Mouse (Mus musculus) embryonic fibroblast, embryonic 13.5 days (primary cell): Measurements from ENCODE around the gene Rpusd4. TPM values are rescaled to one million over a fixed set of nuclear protein-coding genes. Genes with fewer than 3 reads are reported as not detected.

ENCODE experiments used
- H3K27ac ChIP-seq: 2 replicates; pipeline ENCODE4 v1.5.1; 2012; ENCODE audit warnings: low read length, control low read depth, inconsistent platforms; ENCODE audit not compliant: insufficient read depth
- H3K4me1 ChIP-seq: 2 replicates; pipeline ENCODE4 v1.6.1; 2011; ENCODE audit warnings: low read length; ENCODE audit not compliant: control insufficient read depth, insufficient read depth
- H3K4me3 ChIP-seq: 2 replicates; pipeline ENCODE4 v1.5.1; 2011; ENCODE audit warnings: mild to moderate bottlenecking, control low read depth, low read length; ENCODE audit not compliant: insufficient read depth
- CTCF ChIP-seq: IDR thresholded peaks from 2 replicates; pipeline ENCODE4 v1.5.1; 2011; ENCODE audit warnings: mild to moderate bottlenecking, control low read depth, low read length, moderate library complexity, borderline replicate concordance; ENCODE audit not compliant: insufficient read depth
- POLR2A ChIP-seq: IDR thresholded peaks from 2 replicates; pipeline ENCODE4 v1.6.1; 2011; ENCODE audit warnings: low read depth, mild to moderate bottlenecking, control low read depth, low read length, moderate library complexity
- polyA plus RNA-seq: library from polyadenylated mRNA; stranded (reverse); fragments of >200 nt; gene quantifications from 2 replicates; pipeline ENCODE4 v1.2.4, GENCODE M21; 2011; ENCODE audit warnings: low read depth; ENCODE audit not compliant: missing spikeins, insufficient read length

The Rpusd4 gene
- 9.7 and 11.0 TPM in 2 replicates for polyA plus RNA-seq

DNA sequence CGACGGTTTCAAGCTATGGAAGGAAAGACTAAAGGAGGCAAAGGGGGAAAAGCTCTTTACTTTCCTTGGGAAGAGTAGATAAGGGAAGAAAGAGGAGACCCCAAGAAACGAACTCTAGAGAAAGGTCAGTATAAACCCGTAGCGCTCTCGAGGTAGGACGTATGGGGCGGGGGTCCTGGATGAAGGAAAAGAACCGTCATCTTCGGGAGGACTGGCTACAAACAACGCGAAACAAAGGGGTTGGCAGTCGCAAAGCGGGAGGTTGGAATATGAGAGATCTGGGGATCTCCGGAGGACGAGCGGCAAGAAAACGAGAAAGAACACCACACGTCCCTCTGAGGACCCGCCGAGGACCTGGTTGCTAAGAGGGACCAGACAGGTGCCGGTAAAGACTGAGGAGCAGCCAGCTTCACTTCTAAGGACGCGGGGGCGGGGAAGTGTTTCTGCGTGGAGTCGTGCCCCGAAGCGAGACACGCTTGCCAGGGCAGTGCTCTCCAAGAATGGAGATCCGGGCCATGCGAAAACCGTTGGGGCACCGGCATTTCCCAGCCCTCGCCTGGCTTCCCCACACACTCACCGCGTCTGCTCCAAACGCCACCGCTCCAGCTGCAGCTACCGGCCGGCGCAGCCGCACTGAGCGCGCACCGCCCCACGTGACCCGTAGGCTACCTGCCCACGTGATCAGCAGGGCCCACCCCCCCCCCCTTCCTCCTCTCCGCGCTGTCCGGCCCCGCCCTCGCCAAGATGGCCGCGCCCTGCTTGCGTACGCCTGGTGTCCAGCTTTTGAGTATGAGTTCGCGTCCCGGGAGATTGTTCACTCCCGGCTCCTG, at the start of gene Rpusd4, which contains the start of gene Fam118b:
TSS of gene Rpusd4 (plus strand) at position 720 of the 830 bp plus-strand sequence.
TSS of gene Fam118b (minus strand) at position 660 of the 830 bp plus-strand sequence.
- no peak for TF ChIP-seq CTCF
- peak; percentile 99 for TF ChIP-seq POLR2A
- Histone ChIP-seq H3K4me1 (peaks cover 2% of the 10 kb centered on the region; the same call in 1 of the 2 replicates), H3K27ac (no peak within 1 kb of the TSS; the same call in 1 of the 2 replicates), H3K4me3 (peak within 1 kb of the TSS; percentile 88)

DNA sequence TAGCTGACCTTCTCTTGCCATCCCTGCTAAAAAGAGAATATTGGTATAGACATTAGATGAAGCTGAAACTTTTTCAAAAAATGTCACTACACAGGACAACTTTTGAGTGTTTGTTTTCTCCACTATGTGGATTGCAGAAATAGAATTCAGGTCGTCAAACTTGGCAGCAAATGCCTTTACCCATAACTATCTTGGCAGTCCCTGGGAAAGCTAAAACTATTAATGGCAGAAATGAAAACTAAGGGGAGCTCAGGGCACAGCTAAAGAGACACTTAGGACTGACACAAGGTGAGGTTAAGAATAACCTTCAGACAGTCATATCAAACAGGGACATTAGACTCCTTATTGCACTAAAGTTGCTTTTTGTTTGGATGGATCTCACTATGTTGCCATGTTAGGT, 49.7 kb upstream of the Rpusd4 start:
- TF ChIP-seq CTCF (no peak), POLR2A (no peak)
- Histone ChIP-seq H3K27ac (no peak overlapping the region), H3K4me3 (no peak overlapping the region), H3K4me1 (no peaks in the 10 kb centered on the region)

DNA sequence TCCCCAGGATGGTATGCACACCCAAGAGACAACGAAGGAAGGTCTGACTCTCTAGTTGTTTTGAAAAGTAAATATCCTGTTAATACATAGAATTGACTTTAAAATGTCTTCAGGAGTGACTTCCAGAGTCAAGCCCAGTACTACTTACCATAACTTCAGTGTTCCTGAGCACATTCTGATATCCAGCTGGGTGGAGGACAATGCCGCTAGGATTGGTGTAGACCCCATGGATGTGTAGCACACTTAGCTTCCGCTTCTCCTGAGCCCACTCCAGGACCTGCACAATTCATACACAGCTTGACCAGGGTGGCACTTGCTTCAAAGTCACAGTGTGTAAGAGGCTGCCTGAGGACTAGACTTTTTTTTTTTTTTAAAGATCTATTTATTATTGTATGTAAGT, 44.2 kb upstream of the Rpusd4 start:
- peak overlapping the region; percentile 20; the same call in 1 of the 2 replicates for H3K27ac ChIP-seq
- H3K4me3 ChIP-seq = no peak overlapping the region
- H3K4me1 ChIP-seq = peaks cover 3% of the 10 kb centered on the region; the same call in 1 of the 2 replicates
- TF ChIP-seq POLR2A (no peak), CTCF (no peak)

DNA sequence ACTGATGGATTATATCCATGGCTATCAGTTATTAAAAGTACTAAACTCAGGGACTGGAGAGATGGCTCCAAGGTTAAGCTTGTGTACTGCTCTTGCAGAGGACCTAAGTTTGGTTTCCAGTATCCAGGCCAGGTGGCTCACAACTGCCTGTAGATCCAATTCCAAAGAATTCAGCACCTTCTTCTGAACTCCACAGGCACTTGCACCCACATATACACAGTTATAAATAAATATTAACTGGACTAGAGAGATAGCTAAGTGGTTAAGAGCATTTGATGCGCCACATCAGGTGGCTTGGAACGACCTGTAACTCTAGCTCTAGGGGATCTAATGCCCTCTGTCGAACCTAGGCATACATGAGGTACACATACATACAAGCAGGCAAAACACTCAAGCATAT, 39.0 kb upstream of the Rpusd4 start:
- TF ChIP-seq POLR2A = no peak
- TF ChIP-seq CTCF = no peak
- Histone ChIP-seq H3K4me1 (no peaks in the 10 kb centered on the region), H3K27ac (no peak overlapping the region), H3K4me3 (no peak overlapping the region)

DNA sequence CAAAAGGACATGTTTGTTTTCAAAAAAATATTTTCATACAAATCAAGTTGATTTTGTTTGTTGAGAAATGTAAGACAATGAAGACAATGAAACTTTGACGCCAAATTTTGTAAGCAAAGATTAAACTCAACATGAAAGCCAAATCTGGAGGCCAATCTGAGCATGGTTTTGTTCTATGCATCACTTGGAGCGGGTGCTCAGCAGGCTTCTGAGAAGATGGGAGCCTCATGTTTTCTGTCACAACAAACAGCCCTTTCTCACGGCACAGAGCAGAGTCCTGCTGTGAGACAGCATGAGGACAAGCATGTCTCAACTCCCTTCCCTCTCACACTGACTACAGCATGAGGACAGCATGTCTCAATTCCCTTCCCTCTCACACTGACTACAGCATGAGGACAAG, 31.7 kb upstream of the Rpusd4 start:
- Histone ChIP-seq H3K4me1 (no peaks in the 10 kb centered on the region), H3K4me3 (no peak overlapping the region), H3K27ac (no peak overlapping the region)
- TF ChIP-seq CTCF = no peak
- no peak for TF ChIP-seq POLR2A

DNA sequence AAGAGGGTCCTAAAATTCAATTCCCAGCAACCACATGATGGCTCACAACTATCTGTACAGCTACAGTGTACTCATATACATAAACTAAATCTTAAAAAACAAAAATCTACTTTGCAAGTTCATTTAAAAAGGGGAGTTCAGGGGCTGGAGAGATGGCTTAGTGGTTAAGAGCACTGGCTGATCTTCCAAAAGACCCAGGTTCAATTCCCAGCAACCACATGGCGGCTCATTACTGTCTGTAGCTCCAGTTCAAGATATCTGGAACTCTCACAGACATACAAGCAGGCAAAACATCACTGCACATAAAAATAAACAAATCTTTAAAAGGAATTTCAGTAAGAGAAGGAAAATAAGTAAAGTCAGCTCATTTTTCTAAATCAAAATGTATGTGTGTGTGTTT, 29.3 kb upstream of the Rpusd4 start:
- Histone ChIP-seq H3K4me3 (no peak overlapping the region), H3K27ac (no peak overlapping the region), H3K4me1 (no peaks in the 10 kb centered on the region)
- no peak for TF ChIP-seq POLR2A
- no peak for TF ChIP-seq CTCF

DNA sequence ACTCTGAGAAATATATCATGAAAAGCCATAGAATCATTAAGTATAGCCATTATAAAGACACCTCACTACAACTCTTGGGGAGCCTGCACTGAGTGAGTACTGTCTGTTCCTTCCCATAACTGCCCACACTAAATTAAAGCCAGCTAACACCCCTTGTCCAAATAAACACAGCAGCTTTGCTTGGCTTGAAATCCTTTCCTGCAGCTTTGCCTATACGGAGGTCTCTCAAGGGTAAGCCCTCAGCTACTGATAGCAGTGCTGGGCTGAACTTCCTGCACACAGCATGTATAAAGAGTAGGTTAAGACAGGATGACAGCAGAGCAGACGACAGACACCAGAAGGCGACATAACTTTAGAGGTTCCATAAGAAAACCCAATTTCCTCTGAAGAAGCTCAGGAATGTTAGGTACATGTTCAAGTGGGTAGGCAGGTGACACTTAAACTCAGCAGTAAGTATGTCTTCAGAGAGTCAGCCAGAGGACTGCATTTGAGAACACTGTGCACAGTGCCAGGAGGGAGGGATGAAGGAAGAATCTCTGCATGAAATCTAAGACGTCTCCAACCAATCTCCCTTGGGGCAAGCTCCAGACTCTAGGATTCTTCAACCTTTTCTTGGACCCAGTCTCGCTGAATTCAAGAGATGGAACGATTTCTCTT, 28.6 kb upstream of the Rpusd4 start:
- H3K4me3 ChIP-seq = no peak overlapping the region
- TF ChIP-seq CTCF (no peak), POLR2A (no peak)
- no peak overlapping the region for H3K27ac ChIP-seq
- no peaks in the 10 kb centered on the region for H3K4me1 ChIP-seq

DNA sequence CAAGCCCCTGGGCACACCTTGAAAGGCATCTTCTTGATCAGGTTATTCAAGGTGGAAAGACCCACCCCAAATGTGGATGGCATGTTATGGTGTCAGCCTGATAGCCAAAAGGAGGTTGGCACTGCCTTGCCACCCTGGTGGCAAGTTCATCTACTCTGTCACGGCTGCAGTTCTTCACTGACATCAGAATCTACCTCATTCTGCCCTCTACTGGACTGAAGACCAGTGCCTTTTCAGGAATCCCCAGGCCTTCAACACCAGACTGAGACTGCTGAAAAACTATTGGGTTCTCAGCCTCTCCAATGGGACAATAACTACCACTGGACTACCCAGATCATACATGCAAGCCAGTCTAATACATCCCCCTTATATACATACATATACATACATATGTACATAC, 27.9 kb upstream of the Rpusd4 start:
- TF ChIP-seq POLR2A = no peak
- TF ChIP-seq CTCF = no peak

DNA sequence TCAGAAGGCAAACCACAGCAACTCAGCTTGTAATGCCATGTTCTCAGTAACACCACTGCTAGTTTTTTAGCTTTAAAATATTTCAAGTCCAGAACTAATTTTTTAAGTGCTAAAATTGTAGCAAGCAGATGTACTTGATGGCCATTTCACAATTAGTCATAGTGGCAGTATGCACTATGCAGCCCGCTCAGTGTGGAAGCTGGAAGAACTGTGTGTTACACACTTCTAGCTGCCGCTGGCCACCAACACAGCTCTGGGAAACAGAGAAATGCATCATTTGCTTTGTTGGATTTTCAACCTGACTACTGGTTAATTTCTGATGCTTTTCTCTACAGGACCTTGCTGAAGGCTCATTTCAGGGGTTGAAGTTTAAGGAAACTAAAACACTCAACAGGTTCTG, 20.3 kb upstream of the Rpusd4 start:
- H3K4me3 ChIP-seq = no peak overlapping the region

More for the DNA sequence above, 27.9 kb upstream of the Rpusd4 start:
- no peak overlapping the region for H3K4me3 ChIP-seq
- H3K27ac ChIP-seq = no peak overlapping the region
- H3K4me1 ChIP-seq = no peaks in the 10 kb centered on the region

DNA sequence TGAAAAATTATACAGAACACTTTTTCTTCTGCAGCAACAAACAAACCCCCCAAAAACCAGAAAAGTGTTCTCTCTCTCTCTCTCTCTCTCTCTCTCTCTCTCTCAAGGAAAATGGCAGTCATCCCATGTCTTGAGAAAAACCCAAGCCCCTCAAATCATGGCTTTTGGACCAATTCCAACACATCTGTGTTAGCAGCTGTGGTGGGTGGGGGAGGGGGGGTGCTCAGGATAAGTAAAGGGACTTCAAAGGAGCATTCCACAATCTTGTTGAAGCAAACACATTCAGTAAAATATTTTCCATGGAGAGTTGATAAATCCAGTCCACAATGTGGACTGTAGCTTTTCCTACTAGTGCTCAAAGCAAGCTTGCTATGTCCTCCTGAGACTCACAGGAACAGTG, 18.2 kb upstream of the Rpusd4 start:
- TF ChIP-seq CTCF (no peak), POLR2A (no peak)
- Histone ChIP-seq H3K4me1 (no peaks in the 10 kb centered on the region), H3K27ac (no peak overlapping the region), H3K4me3 (no peak overlapping the region)

More for the DNA sequence above, 20.3 kb upstream of the Rpusd4 start:
- TF ChIP-seq CTCF (no peak), POLR2A (no peak)
- H3K27ac ChIP-seq = no peak overlapping the region
- H3K4me1 ChIP-seq = no peaks in the 10 kb centered on the region
